In genomic region chr11:65197280-65197679, GRCm38 (mm10) we compare ENCODE assay signal across 9 mouse cellular contexts. TPM values are rescaled to one million over a fixed set of nuclear protein-coding genes. Genes with fewer than 3 reads are reported as not detected.
A peak's percentile ranks its signal among the peaks of the same experiment; 100 is the strongest.
DNase-seq lines count a peak whose midpoint lies in the region; ATAC-seq and TF ChIP-seq lines count a peak whose summit lies in the region.
"Had no signal": no experiment of that assay in that cellular context is flagged by ENCODE, and none has a peak within 500 bp of the region (broad histone marks: within the 10 kb centered on the region; RNA-seq: fewer than 3 reads in every experiment).

No protein-coding gene starts in this region.

- WGBS in spleen, adult 2 months: 5% methylated on average over 3 of the region's 3 CpGs
- WGBS in forebrain, embryonic 14.5 days: 4% methylated on average over 3 of the region's 3 CpGs
- WGBS in hindbrain, embryonic 16.5 days: 2% methylated on average over 3 of the region's 3 CpGs
- 5% methylated on average over 3 of the region's 3 CpGs for WGBS in neural tube, embryonic 14.5 days

- H3K9ac ChIP-seq in forebrain, embryonic 14.5 days (ENCODE audit: low read length): no peak overlapping the region
- H3K9ac ChIP-seq in hindbrain, embryonic 16.5 days (ENCODE audit: low read depth, low read length): no peak overlapping the region
- H3K9ac ChIP-seq in neural tube, embryonic 14.5 days (replicated peaks; ENCODE audit: low read depth, low read length): no peak overlapping the region

- intact Hi-C loops in left cerebral cortex, postnatal 14 days (cut with DNase I): loop anchor here (2.0 to 5.0 kb wide), 2 partner anchors 435 to 482 kb away; no protein-coding TSS in a partner anchor

- no peak for TF ChIP-seq POLR2A in spleen, adult 2 months (IDR thresholded peaks at IDR 0.05; ENCODE audit: low read depth, low read length)

- no peaks in the 10 kb centered on the region for H3K27me3 ChIP-seq in spleen, adult 2 months (ENCODE audit: control insufficient read depth, insufficient read depth, low read length)
- no peaks in the 10 kb centered on the region for H3K27me3 ChIP-seq in forebrain, embryonic 14.5 days (replicated peaks; ENCODE audit: control insufficient read depth, insufficient read depth, low read length)
- H3K27me3 ChIP-seq in hindbrain, embryonic 16.5 days (replicated peaks; ENCODE audit: control insufficient read depth, insufficient read depth, low read length): 0 out of 2 replicates have a peak, but pooled peaks cover 2% of the 10 kb centered on the region
- no peaks in the 10 kb centered on the region for H3K27me3 ChIP-seq in neural tube, embryonic 14.5 days (ENCODE audit: control insufficient read depth, insufficient read depth, low read length)

- no peak; the same call in 1 of the 2 replicates for ATAC-seq in forebrain, embryonic 14.5 days
- 0 out of 2 replicates have a peak, but pooled peaks have one; percentile 50 for ATAC-seq in hindbrain, embryonic 16.5 days
- peak; percentile 61; the same call in 1 of the 2 replicates for ATAC-seq in neural tube, embryonic 14.5 days (ENCODE audit: low read depth)

- H3K9me3 ChIP-seq in forebrain, embryonic 14.5 days (replicated peaks; ENCODE audit: control insufficient read depth, low read length): no peaks in the 10 kb centered on the region
- no peaks in the 10 kb centered on the region for H3K9me3 ChIP-seq in hindbrain, embryonic 16.5 days (ENCODE audit: control insufficient read depth, low read length)
- no peaks in the 10 kb centered on the region for H3K9me3 ChIP-seq in neural tube, embryonic 14.5 days (ENCODE audit: control insufficient read depth, low read length)

- no peak overlapping the region for H3K4me2 ChIP-seq in forebrain, embryonic 14.5 days (ENCODE audit: low read length)
- H3K4me2 ChIP-seq in hindbrain, embryonic 16.5 days (ENCODE audit: low read length): no peak overlapping the region
- no peak overlapping the region for H3K4me2 ChIP-seq in neural tube, embryonic 14.5 days (ENCODE audit: low read depth, low read length)

- H3K36me3 ChIP-seq in spleen, adult 2 months (ENCODE audit: control insufficient read depth, insufficient read depth, low read length): no peaks in the 10 kb centered on the region
- no peaks in the 10 kb centered on the region for H3K36me3 ChIP-seq in forebrain, embryonic 14.5 days (ENCODE audit: control insufficient read depth, insufficient read depth, low read length)
- no peaks in the 10 kb centered on the region for H3K36me3 ChIP-seq in hindbrain, embryonic 16.5 days (ENCODE audit: control insufficient read depth, insufficient read depth, low read length)
- no peaks in the 10 kb centered on the region for H3K36me3 ChIP-seq in neural tube, embryonic 14.5 days (ENCODE audit: control insufficient read depth, insufficient read depth, low read length)

- peak in 1 of 2 experiments; percentile 9 for DNase-seq in spleen, adult 2 months (ENCODE audit: low read depth in 1 of 2, low spot score in 2 of 2)
- DNase-seq in spleen, postnatal 36 days (ENCODE audit: low spot score in 2 of 2): no peak
- peak; percentile 28 for DNase-seq in c-Kit-positive CD71-negative TER-119-negative erythroid progenitor cells, embryonic 14.5 days (ENCODE audit: low read depth)
- peak; percentile 80 for DNase-seq in forebrain, embryonic 14.5 days (ENCODE audit: low spot score)
- peak; percentile 80 to 91 for DNase-seq in left cerebral cortex, postnatal 14 days (ENCODE audit: low spot score in 2 of 2)
- DNase-seq in thymus, postnatal 4 days: peak; percentile 59

- no peak overlapping the region for H3K4me3 ChIP-seq in spleen, adult 2 months (ENCODE audit: extremely low read depth, insufficient read depth, insufficient read length)
- no peak overlapping the region for H3K4me3 ChIP-seq in forebrain, embryonic 14.5 days (ENCODE audit: low read depth, low read length)
- H3K4me3 ChIP-seq in hindbrain, embryonic 16.5 days (ENCODE audit: low read length): no peak overlapping the region
- no peak overlapping the region for H3K4me3 ChIP-seq in neural tube, embryonic 14.5 days (ENCODE audit: low read depth, low read length)

- no peaks in the 10 kb centered on the region for H3K4me1 ChIP-seq in spleen, adult 2 months (ENCODE audit: control insufficient read depth, insufficient read depth, insufficient read length)
- no peaks in the 10 kb centered on the region for H3K4me1 ChIP-seq in forebrain, embryonic 14.5 days (ENCODE audit: control insufficient read depth, insufficient read depth, low read length)
- no peaks in the 10 kb centered on the region for H3K4me1 ChIP-seq in hindbrain, embryonic 16.5 days (ENCODE audit: control insufficient read depth, insufficient read depth, low read depth, low read length)
- no peaks in the 10 kb centered on the region for H3K4me1 ChIP-seq in neural tube, embryonic 14.5 days (ENCODE audit: control insufficient read depth, insufficient read depth, low read length)

- no peak overlapping the region for H3K27ac ChIP-seq in spleen, adult 2 months (ENCODE audit: insufficient read depth, low read length)
- H3K27ac ChIP-seq in forebrain, embryonic 14.5 days (ENCODE audit: low read depth, low read length): no peak overlapping the region
- H3K27ac ChIP-seq in hindbrain, embryonic 16.5 days (ENCODE audit: low read depth, low read length): no peak overlapping the region
- no peak overlapping the region for H3K27ac ChIP-seq in neural tube, embryonic 14.5 days (ENCODE audit: low read depth, low read length)

- TF ChIP-seq CTCF in spleen, adult 2 months (IDR thresholded peaks at IDR 0.05; ENCODE audit: extremely low read depth, insufficient read depth, insufficient read length, insufficient replicate concordance): peak; percentile 35; the same call in 1 of the 2 replicates

RNA-seq across cellular contexts. Expression of gene Arhgap44, which starts 34.5 kb away (rescaled TPM):
- 0.35 and 0.52 TPM in 2 replicates for polyA plus RNA-seq in spleen, adult 2 months (2012; rRNA removed)
- 8.5 and 10.6 TPM in 2 replicates for polyA plus RNA-seq in forebrain, embryonic 14.5 days (2014; fragmentation: Nextera tagmentation; extraction: Ambion mirVana)
- 20.7 and 21.8 TPM in 2 replicates for polyA plus RNA-seq in hindbrain, embryonic 16.5 days (2015; fragmentation: Nextera tagmentation; extraction: Ambion mirVana)
- total RNA-seq in left cerebral cortex, postnatal 14 days (2021): 100 to 1,000 TPM; 155 TPM
- polyA plus RNA-seq in neural tube, embryonic 14.5 days (2014; fragmentation: Nextera tagmentation; extraction: Ambion mirVana): 16.1 and 20.8 TPM in 2 replicates

RNA-seq across cellular contexts. Expression of gene 1700086D15Rik, which starts 37.6 kb away (rescaled TPM):
- polyA plus RNA-seq in spleen, adult 2 months (2012; rRNA removed): not detected in 2 replicates
- polyA plus RNA-seq in forebrain, embryonic 14.5 days (2014; fragmentation: Nextera tagmentation; extraction: Ambion mirVana): not detected in 2 replicates
- 0.19 TPM in 1 of 2 replicates, not detected in the other for polyA plus RNA-seq in hindbrain, embryonic 16.5 days (2015; fragmentation: Nextera tagmentation; extraction: Ambion mirVana)
- 1 to 10 TPM; 2.3 to 3.3 TPM for total RNA-seq in left cerebral cortex, postnatal 14 days (2021)
- polyA plus RNA-seq in neural tube, embryonic 14.5 days (2014; fragmentation: Nextera tagmentation; extraction: Ambion mirVana): 0.33 and 0.94 TPM in 2 replicates
- polyA plus RNA-seq: stomach, embryonic 14.5 days had no signal

Comparison
In these comparisons a context has a peak if more than half of its experiments do, and no peak if none do; other contexts are left out.
1. DNase-seq: peak in c-Kit-positive CD71-negative TER-119-negative erythroid progenitor cells, embryonic 14.5 days (single experiment), forebrain, embryonic 14.5 days (single experiment), left cerebral cortex, postnatal 14 days (2 of 2) and thymus, postnatal 4 days (single experiment); none in spleen, postnatal 36 days (0 of 2).